Mouse (Mus musculus) hindbrain, embryonic 10.5 days (tissue): ENCODE measurements around the gene S1pr1. TPM values are rescaled to one million over a fixed set of nuclear protein-coding genes. Genes with fewer than 3 reads are reported as not detected.

Experiments used
- polyA plus RNA-seq: library from polyadenylated mRNA; unstranded; fragments of >200 nt; fragmentation: Nextera tagmentation; extraction: Ambion mirVana; gene quantifications from 2 replicates; pipeline ENCODE4 v1.2.1, GENCODE M21; 2016

The S1pr1 gene
- polyA plus RNA-seq, 1 experiment from 2014 or later, result 12.8 TPM

Other genes with a start within 250 kb of the S1pr1 start
- 27.4 and 30.3 TPM in 2 replicates for gene Dph5, start 172.8 kb upstream of the S1pr1 start, polyA plus RNA-seq